Mouse (Mus musculus): ENCODE results near the gene Elob. TPM values are rescaled to one million over a fixed set of nuclear protein-coding genes. Genes with fewer than 3 reads are reported as not detected.

The Elob gene
- 824 and 1,130 TPM in 2 replicates for polyA plus RNA-seq (2012; rRNA removed)

- peak; percentile 53; the same call in 1 of the 2 replicates for TF ChIP-seq POLR2A (IDR thresholded peaks at IDR 0.05; ENCODE audit: borderline replicate concordance, extremely low read depth, insufficient read depth, insufficient read length, poor library complexity, severe bottlenecking)
- TF ChIP-seq CTCF (IDR thresholded peaks at IDR 0.05; ENCODE audit: borderline replicate concordance, extremely low read depth, insufficient read depth, insufficient read length): peak; percentile 72
- DNase-seq (ENCODE audit: low read depth): peak; percentile 97
These were observed at the start of gene Elob for GRCm38 (mm10) chr17:23829064-23829619. Gene Elob (minus strand): TSS chr17:23829136.

GRCm38 (mm10) chr17:23877166-23877565, 48.2 kb upstream of the Elob start:
- no peak for TF ChIP-seq CTCF (IDR thresholded peaks at IDR 0.05; ENCODE audit: borderline replicate concordance, extremely low read depth, insufficient read depth, insufficient read length)
- TF ChIP-seq POLR2A (IDR thresholded peaks at IDR 0.05; ENCODE audit: borderline replicate concordance, extremely low read depth, insufficient read depth, insufficient read length, poor library complexity, severe bottlenecking): no peak
- DNase-seq (ENCODE audit: low read depth): peak; percentile 64

DNA sequence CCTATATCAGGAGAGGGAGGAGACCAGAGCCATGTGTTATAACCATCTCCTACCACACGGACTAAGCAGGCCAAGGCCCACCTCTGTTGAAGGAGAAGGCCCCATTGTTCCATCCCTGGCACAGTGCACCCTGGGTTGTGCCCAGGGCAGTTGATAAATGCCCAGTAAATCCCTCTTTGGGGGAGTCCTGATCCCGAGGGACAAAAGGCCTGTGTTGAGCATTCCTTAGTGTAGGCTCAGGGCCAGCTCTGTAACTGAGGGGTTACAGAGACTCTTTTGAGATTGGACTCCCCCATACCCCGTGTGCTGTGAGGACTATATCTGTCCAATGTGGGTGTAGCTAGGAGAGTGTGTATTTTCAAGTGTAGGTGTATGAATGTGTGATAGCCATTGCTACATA, 47.8 kb upstream of the Elob start:
- peak; percentile 65 for DNase-seq (ENCODE audit: low read depth)
- TF ChIP-seq CTCF (IDR thresholded peaks at IDR 0.05; ENCODE audit: borderline replicate concordance, extremely low read depth, insufficient read depth, insufficient read length) (no peak), POLR2A (IDR thresholded peaks at IDR 0.05; ENCODE audit: borderline replicate concordance, extremely low read depth, insufficient read depth, insufficient read length, poor library complexity, severe bottlenecking) (no peak)

- DNase-seq (ENCODE audit: low read depth): peak; percentile 56
- TF ChIP-seq POLR2A (IDR thresholded peaks at IDR 0.05; ENCODE audit: borderline replicate concordance, extremely low read depth, insufficient read depth, insufficient read length, poor library complexity, severe bottlenecking): no peak
- TF ChIP-seq CTCF (IDR thresholded peaks at IDR 0.05; ENCODE audit: borderline replicate concordance, extremely low read depth, insufficient read depth, insufficient read length): peak; percentile 68; the same call in 1 of the 2 replicates
These were observed 45.2 kb upstream of the Elob start for GRCm38 (mm10) chr17:23873884-23874856.

DNA sequence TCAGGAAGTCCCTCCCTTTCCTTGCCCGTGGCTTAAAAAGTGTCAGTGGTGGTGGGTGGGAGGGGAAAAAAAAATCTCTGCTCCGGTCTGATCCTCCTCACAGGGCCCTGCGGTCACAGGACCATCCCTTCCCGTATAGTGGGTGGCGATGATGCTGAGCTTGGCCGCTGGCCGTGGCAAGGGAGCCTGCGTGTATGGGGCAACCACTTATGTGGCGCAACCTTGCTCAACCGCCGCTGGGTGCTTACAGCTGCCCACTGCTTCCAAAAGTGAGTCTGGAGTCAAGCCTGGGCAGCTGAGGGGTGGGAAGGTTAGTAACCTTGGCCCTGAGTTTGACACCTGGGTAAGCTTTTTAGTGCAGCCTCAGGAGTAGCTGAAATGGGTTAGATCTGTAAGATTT, 39.6 kb upstream of the Elob start:
- no peak for DNase-seq (ENCODE audit: low read depth)
- TF ChIP-seq POLR2A (IDR thresholded peaks at IDR 0.05; ENCODE audit: borderline replicate concordance, extremely low read depth, insufficient read depth, insufficient read length, poor library complexity, severe bottlenecking) (no peak), CTCF (IDR thresholded peaks at IDR 0.05; ENCODE audit: borderline replicate concordance, extremely low read depth, insufficient read depth, insufficient read length) (no peak)

GRCm38 (mm10) chr17:23867756-23868155, 38.8 kb upstream of the Elob start, which contains the start of gene Prss21:
Gene Prss21 (plus strand): TSS chr17:23868056.
- DNase-seq (ENCODE audit: low read depth): no peak
- TF ChIP-seq CTCF (IDR thresholded peaks at IDR 0.05; ENCODE audit: borderline replicate concordance, extremely low read depth, insufficient read depth, insufficient read length) (no peak), POLR2A (IDR thresholded peaks at IDR 0.05; ENCODE audit: borderline replicate concordance, extremely low read depth, insufficient read depth, insufficient read length, poor library complexity, severe bottlenecking) (no peak)

DNA sequence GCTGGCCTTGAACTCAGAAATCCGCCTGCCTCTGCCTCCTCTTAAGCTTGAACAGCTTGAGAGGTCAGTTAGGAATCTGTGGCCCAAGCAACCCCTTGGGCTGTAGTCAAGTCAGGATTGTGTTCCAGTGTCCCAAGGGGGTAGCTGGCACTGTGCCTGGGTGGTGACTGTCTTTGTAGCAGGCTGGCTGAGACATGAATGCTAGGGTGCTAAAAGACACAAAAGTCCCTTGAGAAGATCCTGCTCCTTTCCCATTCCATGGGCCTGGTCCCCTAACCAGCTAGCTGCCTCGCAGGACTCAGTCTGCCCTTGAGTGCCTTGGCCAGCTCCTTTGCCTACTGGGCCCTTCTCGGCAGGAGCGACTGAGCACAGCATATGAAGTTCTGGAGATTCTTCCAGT, 34.0 kb upstream of the Elob start:
- DNase-seq (ENCODE audit: low read depth): no peak

DNA sequence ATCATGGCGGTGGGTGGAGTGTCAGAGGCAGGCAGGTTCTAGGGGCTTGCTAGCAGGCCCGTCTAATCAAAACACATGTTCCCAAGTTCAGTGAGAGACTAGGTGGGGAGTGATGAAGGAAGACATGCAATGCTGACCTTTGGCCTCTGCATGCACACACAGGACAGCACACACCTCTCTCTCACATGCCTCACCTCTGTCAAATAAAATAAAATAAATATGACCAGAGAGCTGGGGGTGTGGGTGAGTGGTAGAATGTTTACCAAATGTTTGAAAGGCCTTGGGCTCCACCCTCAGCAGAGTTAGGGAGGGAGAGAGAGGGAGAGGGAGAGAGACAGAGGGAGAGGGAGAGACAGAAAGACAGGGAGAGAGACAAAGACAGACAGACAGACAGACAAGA, 29.0 kb upstream of the Elob start:
- no peak for DNase-seq (ENCODE audit: low read depth)
- no peak for TF ChIP-seq POLR2A (IDR thresholded peaks at IDR 0.05; ENCODE audit: borderline replicate concordance, extremely low read depth, insufficient read depth, insufficient read length, poor library complexity, severe bottlenecking)

More for the DNA sequence above, 34.0 kb upstream of the Elob start:
- TF ChIP-seq CTCF (IDR thresholded peaks at IDR 0.05; ENCODE audit: borderline replicate concordance, extremely low read depth, insufficient read depth, insufficient read length) (no peak), POLR2A (IDR thresholded peaks at IDR 0.05; ENCODE audit: borderline replicate concordance, extremely low read depth, insufficient read depth, insufficient read length, poor library complexity, severe bottlenecking) (no peak)

GRCm38 (mm10) chr17:23857193-23857592, 28.3 kb upstream of the Elob start:
- DNase-seq (ENCODE audit: low read depth): no peak
- TF ChIP-seq POLR2A (IDR thresholded peaks at IDR 0.05; ENCODE audit: borderline replicate concordance, extremely low read depth, insufficient read depth, insufficient read length, poor library complexity, severe bottlenecking): no peak
- no peak for TF ChIP-seq CTCF (IDR thresholded peaks at IDR 0.05; ENCODE audit: borderline replicate concordance, extremely low read depth, insufficient read depth, insufficient read length)

- no peak for TF ChIP-seq CTCF (IDR thresholded peaks at IDR 0.05; ENCODE audit: borderline replicate concordance, extremely low read depth, insufficient read depth, insufficient read length)
- TF ChIP-seq POLR2A (IDR thresholded peaks at IDR 0.05; ENCODE audit: borderline replicate concordance, extremely low read depth, insufficient read depth, insufficient read length, poor library complexity, severe bottlenecking): no peak
- no peak for DNase-seq (ENCODE audit: low read depth)
These were observed 25.4 kb upstream of the Elob start for GRCm38 (mm10) chr17:23854229-23854765.

DNA sequence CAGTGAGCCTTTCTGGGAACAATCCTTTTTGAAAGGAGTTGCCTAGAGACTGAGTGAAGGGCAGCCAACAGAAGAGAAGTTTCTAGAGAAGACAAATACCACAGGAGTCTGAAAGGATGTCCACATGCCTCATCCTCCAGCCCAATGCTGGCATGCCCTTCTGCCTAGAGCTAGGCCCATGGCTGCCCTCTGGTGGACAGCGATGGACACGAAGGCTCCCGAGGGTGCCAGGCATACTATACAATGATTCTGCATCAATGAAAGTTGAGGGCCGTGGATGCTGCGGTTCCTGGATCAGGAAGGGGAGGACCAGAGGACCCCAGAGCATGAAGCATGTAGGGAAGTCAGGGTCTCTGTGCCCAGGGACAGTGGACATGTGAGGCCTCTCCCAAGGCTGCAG, 24.4 kb upstream of the Elob start:
- TF ChIP-seq CTCF (IDR thresholded peaks at IDR 0.05; ENCODE audit: borderline replicate concordance, extremely low read depth, insufficient read depth, insufficient read length) (peak; percentile 67), POLR2A (IDR thresholded peaks at IDR 0.05; ENCODE audit: borderline replicate concordance, extremely low read depth, insufficient read depth, insufficient read length, poor library complexity, severe bottlenecking) (no peak)
- DNase-seq (ENCODE audit: low read depth): peak; percentile 45
